Mouse (Mus musculus) spleen, adult 2 months (tissue): ENCODE data around the gene Hsd3b1. TPM values are rescaled to one million over a fixed set of nuclear protein-coding genes. Genes with fewer than 3 reads are reported as not detected.

Experiments used
- polyA plus RNA-seq: library from polyadenylated mRNA; depleted of rRNA; stranded (reverse); fragments of >200 nt; gene quantifications from 2 replicates; pipeline ENCODE4 v1.2.3, GENCODE M21; 2012; rRNA removed

Gene Hsd3b1
- polyA plus RNA-seq, 1 experiment: not detected

Other genes starting within 250 kb of the Hsd3b1 start
- gene Hsd3b5, start 229.5 kb downstream of the Hsd3b1 start, polyA plus RNA-seq: not detected in 2 replicates
- gene Hsd3b2, start 135.3 kb downstream of the Hsd3b1 start, polyA plus RNA-seq: 0.02 TPM in 1 of 2 replicates, not detected in the other
- not detected in 2 replicates for gene Hsd3b3, start 96.7 kb downstream of the Hsd3b1 start, polyA plus RNA-seq
- not detected in 2 replicates for gene Hsd3b6, start 45.4 kb downstream of the Hsd3b1 start, polyA plus RNA-seq
- 0.04 and 0.07 TPM in 2 replicates for gene Hao2, start 33.4 kb upstream of the Hsd3b1 start, polyA plus RNA-seq